Mouse (Mus musculus) lung, adult 2 months (tissue): ENCODE data around the gene Wdr17.

Source experiments
- CTCF ChIP-seq: fragments of 200-500 bp; IDR thresholded peaks from 2 replicates; pipeline ENCODE4 v1.5.1; 2011; ENCODE audit warnings: mild to moderate bottlenecking, low read length, control low read depth; ENCODE audit not compliant: insufficient read depth
- POLR2A ChIP-seq: fragments of 200-500 bp; IDR thresholded peaks from 2 replicates; pipeline ENCODE4 v1.6.1; 2011; ENCODE audit warnings: low read depth, mild to moderate bottlenecking, control low read depth, low read length, borderline replicate concordance; ENCODE audit errors: extremely low read depth

GRCm38 (mm10) chr8:54705743-54706142, 181.2 kb downstream of the Wdr17 start:
- TF ChIP-seq CTCF (no peak), POLR2A (no peak)
